Mouse (Mus musculus): Measurements from ENCODE around the gene Serpinb2.

The Serpinb2 gene

DNA sequence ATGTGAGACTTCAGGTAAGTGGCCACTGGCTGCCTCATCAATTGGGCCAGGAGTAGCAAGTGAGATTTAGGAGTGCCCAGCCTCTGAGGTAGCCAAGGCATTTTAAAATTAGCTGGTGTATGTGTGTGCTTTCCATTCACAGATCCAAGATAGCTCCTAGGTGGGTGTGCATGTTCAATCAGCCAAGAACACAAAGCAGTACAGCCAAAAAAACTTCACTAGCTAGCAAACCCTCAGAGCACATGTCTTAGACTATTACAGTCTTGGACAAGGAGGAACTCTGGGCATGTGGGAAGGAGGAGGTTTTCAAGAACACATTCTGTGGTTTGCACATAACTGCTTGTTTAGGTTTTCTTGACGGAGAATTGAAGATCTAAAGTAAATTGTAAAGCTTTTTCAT is 70.0 kb downstream of the Serpinb2 start:
- DNase-seq (ENCODE audit: low read depth, low spot score): no peak

- DNase-seq (ENCODE audit: low read depth, low spot score): no peak
Observed at GRCm38 (mm10) chr1:107582900-107583299, 71.7 kb downstream of the Serpinb2 start.

- no peak for DNase-seq (ENCODE audit: low read depth, low spot score)
Observed at GRCm38 (mm10) chr1:107583958-107584376, 72.7 kb downstream of the Serpinb2 start.

GRCm38 (mm10) chr1:107584932-107585331 is 73.7 kb downstream of the Serpinb2 start:
- no peak for DNase-seq (ENCODE audit: low read depth, low spot score)
